Mouse (Mus musculus) G1E (cell line): Measurements from ENCODE around the gene Fgf10. TPM values are rescaled to one million over a fixed set of nuclear protein-coding genes. Genes with fewer than 3 reads are reported as not detected.

Experiments
- ATAC-seq: 2 replicates; pipeline ENCODE4 v1.8.0; 2016; ENCODE audit warnings: mild to moderate bottlenecking; ENCODE audit not compliant: insufficient number of reproducible peaks, poor library complexity, low FRiP score, severe bottlenecking; ENCODE audit errors: extremely low read depth
- DNase-seq: peaks from one replicate; pipeline ENCODE4 v3.0.0; 2012; ENCODE audit warnings: low spot score
- H3K27me3 ChIP-seq: 2 replicates; pipeline ENCODE4 v1.6.1; 2012; ENCODE audit warnings: mild to moderate bottlenecking, low read length, inconsistent platforms; ENCODE audit not compliant: insufficient read depth
- H3K36me3 ChIP-seq: replicated peaks from 2 replicates; pipeline ENCODE3; 2012; ENCODE audit warnings: mild to moderate bottlenecking, inconsistent platforms
- H3K4me1 ChIP-seq: 2 replicates; pipeline ENCODE4 v1.6.1; 2012; ENCODE audit warnings: low read depth, low read length, inconsistent platforms, mixed read lengths; ENCODE audit not compliant: insufficient read depth
- H3K4me3 ChIP-seq: 2 replicates; pipeline ENCODE4 v1.5.1; 2012; ENCODE audit warnings: low read depth, mild to moderate bottlenecking, inconsistent platforms, low read length, moderate library complexity, mixed read lengths
- H3K9me3 ChIP-seq: replicated peaks from 2 replicates; pipeline ENCODE4 v1.6.1; 2012; ENCODE audit warnings: inconsistent platforms
- CTCF ChIP-seq: IDR thresholded peaks from 2 replicates; pipeline ENCODE4 v1.5.1; 2012; ENCODE audit warnings: low read depth, low read length, inconsistent platforms, mixed read lengths
- GATA1 ChIP-seq: IDR thresholded peaks from 2 replicates; pipeline ENCODE4 v1.6.1; 2012; ENCODE audit warnings: borderline replicate concordance, low read length, inconsistent platforms, mixed read lengths
- GATA2 ChIP-seq: IDR thresholded peaks from 2 replicates; pipeline ENCODE4 v1.6.1; 2012; ENCODE audit warnings: low read depth, low read length, inconsistent platforms, borderline replicate concordance
- POLR2AphosphoS5 ChIP-seq: IDR thresholded peaks from 2 replicates; pipeline ENCODE4 v1.6.1; 2012; ENCODE audit warnings: low read depth, low read length, inconsistent platforms; ENCODE audit not compliant: insufficient replicate concordance
- TAL1 ChIP-seq: conservative IDR thresholded peaks from 2 replicates; pipeline ENCODE4 v1.6.1; 2012; ENCODE audit warnings: low read depth, low read length, inconsistent platforms, mixed read lengths
- polyA plus RNA-seq: library from polyadenylated mRNA; stranded (reverse); fragments of >175 nt; gene quantifications from 2 replicates; pipeline ENCODE4 v1.2.3, GENCODE M21; 2012
- total RNA-seq, 2 experiments: library from RNA; stranded (forward) in 1 of 2; stranded (reverse) in 1 of 2; fragments of 200-1000 nt in 1 of 2; fragments of >200 nt in 1 of 2; fragmentation: Nextera tagmentation in 1 of 2; gene quantifications; 2 replicates each; pipeline ENCODE4 v1.2.3; 2014 to 2017

Gene Fgf10
- total and polyA plus RNA-seq, 3 experiments: 0.11 to 7.8 (median 0.33) TPM

DNA sequence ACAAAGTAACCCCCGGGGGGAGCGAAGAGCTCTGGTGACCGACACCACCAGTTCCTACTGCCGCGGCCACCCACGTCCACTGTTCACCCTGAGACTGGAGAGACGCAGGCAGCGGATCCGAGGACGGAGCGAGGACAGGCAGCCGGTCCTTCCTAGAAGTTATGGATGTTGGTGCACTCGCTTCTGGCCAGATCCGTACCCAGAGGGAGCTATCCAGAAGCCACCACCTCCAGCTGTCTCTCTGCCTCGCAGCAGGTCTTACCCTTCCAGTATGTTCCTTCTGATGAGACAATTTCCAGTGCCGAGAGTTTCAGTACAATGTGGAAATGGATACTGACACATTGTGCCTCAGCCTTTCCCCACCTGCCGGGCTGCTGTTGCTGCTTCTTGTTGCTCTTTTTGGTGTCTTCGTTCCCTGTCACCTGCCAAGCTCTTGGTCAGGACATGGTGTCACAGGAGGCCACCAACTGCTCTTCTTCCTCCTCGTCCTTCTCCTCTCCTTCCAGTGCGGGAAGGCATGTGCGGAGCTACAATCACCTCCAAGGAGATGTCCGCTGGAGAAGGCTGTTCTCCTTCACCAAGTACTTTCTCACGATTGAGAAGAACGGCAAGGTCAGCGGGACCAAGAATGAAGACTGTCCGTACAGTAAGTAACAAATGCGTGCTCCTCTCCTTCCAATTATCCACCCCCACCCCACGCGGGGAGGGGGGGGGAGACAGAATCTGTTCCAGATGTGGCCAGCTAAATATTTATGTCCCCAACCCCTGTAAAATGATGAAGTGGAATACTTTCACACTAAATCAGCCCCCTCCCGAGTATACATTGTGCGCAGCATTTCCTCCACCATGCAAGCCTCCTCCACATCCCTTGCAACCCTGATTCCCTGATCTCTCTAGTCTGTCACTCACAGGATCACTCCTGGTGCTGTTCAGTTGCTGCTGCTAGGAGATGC, 45.8 kb downstream of the Fgf10 start:
- Histone ChIP-seq H3K36me3 (no peaks in the 10 kb centered on the region), H3K4me3 (peak overlapping the region; percentile 75), H3K9me3 (no peaks in the 10 kb centered on the region), H3K27me3 (peaks cover 18% of the 10 kb centered on the region), H3K4me1 (peaks cover 60% of the 10 kb centered on the region)
- ATAC-seq (0 out of 2 replicates have a peak, but pooled peaks have one; percentile 18), DNase-seq (no peak)
- TF ChIP-seq TAL1 (no peak), GATA2 (no peak), CTCF (no peak), GATA1 (no peak), POLR2AphosphoS5 (no peak)

DNA sequence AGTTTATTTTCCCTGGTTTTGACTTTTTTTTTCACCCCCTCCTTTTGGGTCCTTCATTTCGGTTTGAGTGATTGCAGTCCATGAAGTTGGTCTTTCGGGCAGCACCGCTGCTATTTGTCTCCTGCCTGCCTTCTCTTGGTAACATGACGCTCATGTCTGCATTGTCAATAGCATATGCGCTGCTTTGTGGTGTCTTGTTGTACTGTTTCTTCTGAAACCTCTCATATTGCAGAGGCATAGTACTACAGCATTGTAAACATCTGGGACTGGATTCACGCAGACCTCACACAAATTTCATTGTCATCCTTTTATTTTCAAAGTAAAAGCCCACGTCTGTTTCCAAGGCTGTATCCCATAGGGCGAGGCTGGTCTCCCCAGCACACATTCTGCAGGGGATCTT, 46.7 kb downstream of the Fgf10 start:
- H3K4me3 ChIP-seq: no peak overlapping the region; the same call in 1 of the 2 replicates
- no peaks in the 10 kb centered on the region for H3K36me3 ChIP-seq
- H3K4me1 ChIP-seq: peaks cover 51% of the 10 kb centered on the region
- TF ChIP-seq GATA2 (no peak), POLR2AphosphoS5 (no peak), TAL1 (no peak), GATA1 (no peak), CTCF (no peak)
- ATAC-seq (no peak), DNase-seq (no peak)
- peaks cover 18% of the 10 kb centered on the region for H3K27me3 ChIP-seq
- no peaks in the 10 kb centered on the region for H3K9me3 ChIP-seq

DNA sequence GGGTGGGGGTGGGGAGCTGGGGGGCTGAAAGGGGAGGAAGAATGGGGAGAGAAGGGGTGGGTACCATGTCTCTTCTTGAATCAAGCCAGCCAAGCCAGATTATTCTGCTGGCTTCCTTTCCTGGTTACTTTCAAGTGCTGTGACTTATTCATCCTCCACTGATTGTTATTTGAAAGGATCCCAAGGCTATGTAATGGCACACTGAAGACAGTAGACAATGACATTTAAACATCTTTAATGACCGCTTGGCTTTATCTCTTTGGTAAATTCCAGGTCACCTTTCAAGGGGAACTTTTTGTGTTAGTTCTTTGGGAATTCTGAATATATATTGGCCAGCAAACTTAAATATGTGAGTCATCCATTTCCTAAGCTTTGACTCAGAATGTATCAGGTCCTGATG, 47.1 kb downstream of the Fgf10 start:
- Histone ChIP-seq H3K36me3 (no peaks in the 10 kb centered on the region), H3K4me1 (peaks cover 47% of the 10 kb centered on the region), H3K9me3 (no peaks in the 10 kb centered on the region), H3K4me3 (no peak overlapping the region), H3K27me3 (peaks cover 18% of the 10 kb centered on the region)
- TF ChIP-seq POLR2AphosphoS5 (no peak), TAL1 (no peak), GATA2 (no peak), GATA1 (no peak), CTCF (no peak)
- ATAC-seq: no peak
- DNase-seq: no peak

DNA sequence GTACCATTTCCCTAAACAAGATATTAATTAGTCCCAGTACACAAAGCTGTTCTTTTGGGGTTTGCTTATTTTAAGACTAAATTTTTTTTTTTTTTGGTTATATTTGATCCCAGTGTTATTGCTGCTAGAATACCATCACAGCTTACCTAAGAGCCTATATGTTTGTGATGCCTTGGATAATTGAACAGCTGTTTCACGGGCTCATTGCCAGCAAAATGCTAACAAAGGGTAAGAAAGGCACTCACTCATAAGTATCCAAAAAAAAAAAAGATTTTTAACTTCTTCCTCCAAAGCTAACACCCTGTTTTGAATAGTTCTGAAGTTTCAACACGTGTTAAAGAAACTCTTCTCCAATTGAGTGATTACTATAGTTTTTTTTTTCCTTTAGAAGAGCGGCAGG, 48.8 kb downstream of the Fgf10 start:
- Histone ChIP-seq H3K9me3 (no peaks in the 10 kb centered on the region), H3K4me1 (peaks cover 38% of the 10 kb centered on the region), H3K4me3 (no peak overlapping the region), H3K36me3 (no peaks in the 10 kb centered on the region), H3K27me3 (peaks cover 18% of the 10 kb centered on the region)
- no peak for DNase-seq
- ATAC-seq: no peak
- no peak for TF ChIP-seq GATA2
- TF ChIP-seq POLR2AphosphoS5: no peak
- no peak for TF ChIP-seq TAL1
- no peak for TF ChIP-seq GATA1
- no peak for TF ChIP-seq CTCF

DNA sequence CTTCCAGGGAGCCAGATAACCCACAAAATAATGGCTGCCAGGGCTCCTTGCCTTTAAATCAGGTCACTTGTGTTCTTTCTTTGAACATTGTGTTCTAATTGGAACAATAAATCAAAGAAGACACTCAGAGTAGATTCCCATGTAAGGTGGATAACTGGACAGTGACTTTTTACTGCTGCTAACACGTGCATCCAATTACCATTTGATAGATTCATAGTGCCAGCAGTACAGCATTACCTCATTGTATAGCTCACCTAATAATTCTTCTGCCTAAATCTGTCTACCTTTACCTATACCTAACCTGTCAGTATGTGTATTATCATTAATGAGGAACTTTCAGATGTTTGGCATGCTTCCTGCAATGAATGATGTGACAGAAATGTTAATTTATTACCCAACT, 52.1 kb downstream of the Fgf10 start:
- no peaks in the 10 kb centered on the region for H3K27me3 ChIP-seq
- DNase-seq (no peak), ATAC-seq (no peak)
- peaks cover 10% of the 10 kb centered on the region for H3K4me1 ChIP-seq
- TF ChIP-seq TAL1 (no peak), POLR2AphosphoS5 (no peak), CTCF (no peak), GATA1 (no peak), GATA2 (no peak)
- no peak overlapping the region for H3K4me3 ChIP-seq
- no peaks in the 10 kb centered on the region for H3K9me3 ChIP-seq
- no peaks in the 10 kb centered on the region for H3K36me3 ChIP-seq

- no peaks in the 10 kb centered on the region for H3K9me3 ChIP-seq
- no peaks in the 10 kb centered on the region for H3K27me3 ChIP-seq
- H3K36me3 ChIP-seq: no peaks in the 10 kb centered on the region
- H3K4me1 ChIP-seq: peaks cover 11% of the 10 kb centered on the region
- H3K4me3 ChIP-seq: no peak overlapping the region
- TF ChIP-seq GATA2: no peak
- no peak for TF ChIP-seq GATA1
- TF ChIP-seq TAL1: no peak
- no peak for TF ChIP-seq CTCF
- TF ChIP-seq POLR2AphosphoS5: no peak
- ATAC-seq (no peak), DNase-seq (no peak)
These were observed 62.4 kb downstream of the Fgf10 start for GRCm38 (mm10) chr13:118731850-118732552.
